Mouse (Mus musculus): Measurements from ENCODE around the gene Tmem39a.

DNA sequence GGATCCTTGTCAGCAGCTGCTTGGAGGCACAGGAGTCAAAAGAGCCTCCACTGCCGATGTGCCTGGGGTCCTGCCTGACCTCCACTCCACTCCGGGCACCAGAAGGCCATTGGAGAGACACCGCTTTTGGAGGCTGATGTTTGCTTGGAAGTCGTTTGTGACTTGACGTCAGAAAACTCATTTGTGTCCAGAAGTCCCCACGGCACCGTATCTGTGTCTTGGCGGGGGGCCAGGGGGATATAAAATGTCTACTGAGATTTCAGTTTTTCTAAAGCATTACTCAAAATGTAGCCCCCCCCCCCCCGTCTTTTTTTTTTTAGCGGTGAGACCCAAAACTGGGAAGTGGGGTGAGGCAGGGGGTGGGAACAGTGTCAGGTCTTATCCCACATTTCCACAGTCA lies 78.6 kb downstream of the Tmem39a start:
- TF ChIP-seq CTCF (IDR thresholded peaks at IDR 0.05; ENCODE audit: extremely low read depth, insufficient read depth, low read length) (no peak), POLR2A (IDR thresholded peaks at IDR 0.05; ENCODE audit: extremely low read depth, insufficient read depth, low read length) (no peak)
